Mouse (Mus musculus): Measurements from ENCODE around the gene Nudt6. TPM values are rescaled to one million over a fixed set of nuclear protein-coding genes. Genes with fewer than 3 reads are reported as not detected.

The Nudt6 gene
- polyA plus RNA-seq, 1 experiment from 2014 or later: 5.1 TPM

DNA sequence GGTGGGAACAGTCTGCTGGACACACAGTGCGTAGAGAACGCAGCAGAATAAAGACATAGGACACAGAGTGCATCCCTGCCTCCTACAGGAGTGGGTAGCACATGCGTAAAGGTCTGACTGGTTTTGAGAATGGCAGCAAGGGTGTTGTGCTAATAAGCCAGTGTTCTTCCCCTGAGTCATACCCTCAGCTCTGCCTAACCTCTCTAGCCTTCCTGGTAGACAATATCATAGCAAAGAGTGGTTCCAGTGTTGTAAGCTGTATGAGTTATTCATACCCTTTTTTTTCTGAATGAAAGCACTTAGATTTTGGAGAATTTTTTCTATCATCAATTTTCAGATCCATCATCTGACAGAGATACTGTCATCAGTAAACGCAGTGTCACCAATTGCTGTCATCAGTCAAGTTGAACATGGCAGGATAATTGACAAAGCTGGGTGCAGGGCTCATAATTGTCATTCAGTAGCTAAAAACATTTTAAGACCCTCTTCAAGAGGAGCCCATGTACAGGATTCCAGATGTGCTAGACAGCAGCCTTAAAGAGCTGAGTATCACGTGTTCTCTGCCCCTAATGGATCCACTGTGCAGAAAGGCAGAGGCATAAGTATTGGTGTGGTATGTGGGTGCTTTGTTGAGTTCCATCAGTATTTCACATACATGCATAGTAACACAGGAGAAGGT is 22.9 kb downstream of the Nudt6 start:
- Histone ChIP-seq H3K4me1 (replicated peaks; ENCODE audit: control insufficient read depth, insufficient read depth, low read length) (peaks cover 10% of the 10 kb centered on the region), H3K27me3 (ENCODE audit: control insufficient read depth, insufficient read depth, low read depth, low read length) (no peaks in the 10 kb centered on the region), H3K4me3 (ENCODE audit: low read length) (no peak overlapping the region), H3K9me3 (ENCODE audit: control insufficient read depth, low read length) (no peaks in the 10 kb centered on the region), H3K9ac (ENCODE audit: low read length) (no peak overlapping the region), H3K4me2 (ENCODE audit: low read depth, low read length) (no peak overlapping the region), H3K27ac (ENCODE audit: low read length) (peak overlapping the region; percentile 64), H3K36me3 (ENCODE audit: control insufficient read depth, insufficient read depth, low read length) (no peaks in the 10 kb centered on the region)
- WGBS: 87% methylated on average over 5 of the region's 5 CpGs
- no peak for ATAC-seq (ENCODE audit: low read depth)

DNA sequence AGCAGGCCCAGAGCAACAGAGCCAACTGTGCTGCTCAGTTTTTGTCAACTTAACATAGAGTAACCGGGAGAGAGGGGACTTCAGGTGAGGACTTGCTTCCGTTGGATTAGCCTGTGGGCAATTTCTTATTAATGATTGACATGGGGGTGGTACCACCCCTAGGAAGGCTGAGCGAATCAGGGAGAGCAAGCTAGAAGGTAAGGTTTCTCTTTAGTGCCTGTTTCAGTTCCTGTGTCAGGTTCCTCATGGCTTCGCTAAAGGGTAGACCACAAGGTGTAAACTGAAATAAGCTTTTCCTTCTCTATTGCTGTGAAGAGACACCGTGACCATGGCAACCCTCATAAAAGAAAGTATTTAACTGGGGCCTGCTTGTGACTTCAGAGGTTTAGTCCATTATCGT is 32.7 kb downstream of the Nudt6 start:
- H3K4me1 ChIP-seq (replicated peaks; ENCODE audit: control insufficient read depth, insufficient read depth, low read length): no peaks in the 10 kb centered on the region
- H3K27ac ChIP-seq (ENCODE audit: low read length): no peak overlapping the region
- no peaks in the 10 kb centered on the region for H3K9me3 ChIP-seq (ENCODE audit: control insufficient read depth, low read length)
- no peaks in the 10 kb centered on the region for H3K27me3 ChIP-seq (ENCODE audit: control insufficient read depth, insufficient read depth, low read depth, low read length)
- no peak overlapping the region for H3K4me3 ChIP-seq (ENCODE audit: low read length)
- no peaks in the 10 kb centered on the region for H3K36me3 ChIP-seq (ENCODE audit: control insufficient read depth, insufficient read depth, low read length)
- no peak overlapping the region for H3K4me2 ChIP-seq (ENCODE audit: low read depth, low read length)
- no peak for ATAC-seq (ENCODE audit: low read depth)
- 82% methylated on average over 6 of the region's 6 CpGs for WGBS
- H3K9ac ChIP-seq (ENCODE audit: low read length): no peak overlapping the region

DNA sequence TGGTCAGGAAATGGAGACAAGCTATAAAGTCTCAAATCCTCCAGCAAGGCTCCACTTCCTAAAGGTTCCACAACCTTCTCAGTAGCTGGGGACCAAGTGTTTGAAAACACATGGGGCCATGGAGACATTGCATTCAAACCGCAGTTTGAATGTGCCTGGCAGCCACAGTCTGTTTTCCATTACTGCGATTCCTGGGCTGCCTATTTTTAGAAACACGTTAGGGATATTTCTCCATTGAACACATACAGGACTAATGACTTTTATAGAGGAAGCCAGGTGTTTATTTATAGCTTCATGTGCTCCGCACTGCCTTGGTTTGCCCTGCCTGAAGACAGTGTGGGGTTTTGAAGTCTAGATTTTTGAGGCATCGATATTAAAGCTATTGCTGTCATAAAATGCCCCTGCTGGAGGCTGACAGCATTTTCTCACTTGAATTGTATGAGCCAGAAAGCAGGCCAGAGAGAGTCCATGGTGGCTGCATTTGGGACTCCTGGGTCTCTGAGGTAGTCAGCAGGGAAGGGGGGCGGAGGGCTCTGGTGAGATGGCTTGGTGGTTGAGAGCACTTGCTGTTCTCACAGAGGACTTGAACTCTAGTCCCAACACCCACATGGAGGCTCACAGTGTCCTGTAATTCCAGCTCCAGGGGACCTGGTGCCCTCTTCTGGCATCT is 36.8 kb downstream of the Nudt6 start:
- no peak overlapping the region for H3K9ac ChIP-seq (ENCODE audit: low read length)
- H3K4me3 ChIP-seq (ENCODE audit: low read length): no peak overlapping the region
- WGBS: 71% methylated on average over 6 of the region's 6 CpGs
- no peaks in the 10 kb centered on the region for H3K27me3 ChIP-seq (ENCODE audit: control insufficient read depth, insufficient read depth, low read depth, low read length)
- no peak for ATAC-seq (ENCODE audit: low read depth)
- no peaks in the 10 kb centered on the region for H3K36me3 ChIP-seq (ENCODE audit: control insufficient read depth, insufficient read depth, low read length)
- H3K4me2 ChIP-seq (ENCODE audit: low read depth, low read length): no peak overlapping the region
- peaks cover 14% of the 10 kb centered on the region for H3K4me1 ChIP-seq (replicated peaks; ENCODE audit: control insufficient read depth, insufficient read depth, low read length)
- no peaks in the 10 kb centered on the region for H3K9me3 ChIP-seq (ENCODE audit: control insufficient read depth, low read length)
- no peak overlapping the region for H3K27ac ChIP-seq (ENCODE audit: low read length)

DNA sequence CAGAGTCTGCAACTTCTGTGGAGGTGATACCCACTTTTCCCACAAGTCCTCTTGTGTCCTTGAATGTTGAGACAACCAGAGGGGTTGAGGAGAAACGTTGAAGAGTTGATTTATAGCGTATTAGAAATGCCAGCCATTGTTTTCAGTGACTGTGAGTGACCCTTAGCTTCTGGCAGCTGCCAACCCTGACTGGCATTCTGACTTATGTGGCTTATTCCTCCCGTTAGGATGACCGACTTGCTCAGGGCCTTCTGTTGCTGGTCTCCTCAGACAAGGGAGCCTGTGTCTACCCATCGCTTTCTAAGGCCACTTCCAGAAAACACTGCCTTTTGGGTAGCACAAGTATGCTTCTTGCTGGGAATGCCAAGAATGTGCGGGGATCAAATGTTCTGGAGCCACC is 38.6 kb downstream of the Nudt6 start:
- Histone ChIP-seq H3K4me2 (ENCODE audit: low read depth, low read length) (no peak overlapping the region), H3K27ac (ENCODE audit: low read length) (peak overlapping the region; percentile 89; the same call in 1 of the 2 replicates), H3K27me3 (ENCODE audit: control insufficient read depth, insufficient read depth, low read depth, low read length) (no peaks in the 10 kb centered on the region), H3K4me3 (ENCODE audit: low read length) (no peak overlapping the region), H3K36me3 (ENCODE audit: control insufficient read depth, insufficient read depth, low read length) (no peaks in the 10 kb centered on the region), H3K4me1 (replicated peaks; ENCODE audit: control insufficient read depth, insufficient read depth, low read length) (peaks cover 14% of the 10 kb centered on the region), H3K9me3 (ENCODE audit: control insufficient read depth, low read length) (no peaks in the 10 kb centered on the region), H3K9ac (ENCODE audit: low read length) (no peak overlapping the region)
- ATAC-seq (ENCODE audit: low read depth): no peak
- 54% methylated on average over 6 of the region's 6 CpGs for WGBS

DNA sequence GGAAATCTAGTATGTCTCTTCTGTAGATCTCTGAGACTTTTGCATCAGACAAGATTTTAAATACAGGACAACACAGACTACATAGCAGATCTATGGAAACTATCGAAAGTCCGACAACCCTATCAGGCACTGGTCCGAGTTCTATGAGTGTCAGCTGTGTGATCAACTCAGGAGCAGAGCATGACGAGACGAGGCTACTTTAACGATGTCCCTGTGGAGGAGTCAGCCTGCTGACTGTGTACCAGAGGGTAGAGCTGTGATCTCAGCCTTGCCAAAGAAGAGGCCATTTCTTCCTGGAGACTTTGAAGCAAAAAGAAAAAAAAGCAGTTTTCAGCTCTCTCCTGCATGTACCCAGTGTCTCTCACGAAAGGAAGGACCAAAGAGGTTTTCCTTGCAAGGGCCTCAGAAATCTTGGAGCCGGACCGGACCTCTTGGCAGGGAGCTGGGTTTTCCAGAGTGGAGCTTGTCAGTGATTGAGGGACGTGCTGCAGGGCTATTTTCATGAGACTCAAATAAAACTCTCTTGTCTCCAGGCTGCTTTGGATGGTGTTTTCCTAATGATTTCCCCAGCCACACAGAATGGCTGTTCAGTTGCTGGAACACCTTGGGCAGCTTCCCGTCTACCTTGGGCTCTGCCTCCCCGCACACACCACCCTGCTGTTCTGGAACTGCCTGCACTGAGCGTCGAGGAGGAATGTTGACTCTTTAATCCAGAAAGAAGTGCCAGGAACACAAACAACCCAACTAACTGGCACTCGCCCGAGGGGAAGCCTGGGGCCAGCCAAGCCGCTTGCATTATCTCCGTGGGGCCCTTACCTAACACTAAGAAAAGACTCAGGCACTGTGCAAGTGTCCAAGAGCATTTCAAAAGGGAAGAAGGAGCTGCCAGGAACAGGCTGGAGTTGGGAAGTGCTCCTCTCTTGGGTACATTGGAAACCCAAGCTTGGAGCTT is 39.8 kb downstream of the Nudt6 start:
- Histone ChIP-seq H3K4me2 (ENCODE audit: low read depth, low read length) (no peak overlapping the region), H3K27ac (ENCODE audit: low read length) (peak overlapping the region; percentile 89), H3K36me3 (ENCODE audit: control insufficient read depth, insufficient read depth, low read length) (no peaks in the 10 kb centered on the region), H3K27me3 (ENCODE audit: control insufficient read depth, insufficient read depth, low read depth, low read length) (no peaks in the 10 kb centered on the region), H3K9ac (ENCODE audit: low read length) (peak overlapping the region; percentile 5; the same call in 1 of the 2 replicates), H3K4me3 (ENCODE audit: low read length) (no peak overlapping the region), H3K4me1 (replicated peaks; ENCODE audit: control insufficient read depth, insufficient read depth, low read length) (peaks cover 14% of the 10 kb centered on the region), H3K9me3 (ENCODE audit: control insufficient read depth, low read length) (no peaks in the 10 kb centered on the region)
- ATAC-seq (ENCODE audit: low read depth): peak; percentile 67
- WGBS: 44% methylated on average over 18 of the region's 18 CpGs

DNA sequence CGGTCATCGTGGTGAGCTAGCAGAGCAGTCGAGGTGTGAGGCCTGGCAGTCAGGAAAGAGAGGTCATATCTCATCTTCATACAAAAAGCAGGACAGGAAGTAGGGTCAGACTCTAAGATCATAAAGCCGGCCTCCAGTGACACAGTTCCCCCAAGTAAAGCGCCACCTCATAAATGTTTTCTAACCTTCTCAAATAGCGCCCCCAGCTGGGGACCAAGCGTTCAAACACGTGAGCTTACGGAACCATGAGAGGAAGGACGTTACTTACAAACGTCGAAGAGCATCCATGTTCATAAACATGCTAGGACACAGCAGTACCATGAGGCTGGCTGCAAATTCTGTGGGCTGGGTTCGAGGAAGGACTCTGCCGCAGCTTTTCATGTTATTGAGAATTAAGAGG is 40.8 kb downstream of the Nudt6 start:
- ATAC-seq (ENCODE audit: low read depth): no peak
- Histone ChIP-seq H3K4me2 (ENCODE audit: low read depth, low read length) (no peak overlapping the region), H3K4me1 (replicated peaks; ENCODE audit: control insufficient read depth, insufficient read depth, low read length) (peaks cover 14% of the 10 kb centered on the region), H3K27ac (ENCODE audit: low read length) (peak overlapping the region; percentile 89), H3K4me3 (ENCODE audit: low read length) (no peak overlapping the region), H3K27me3 (ENCODE audit: control insufficient read depth, insufficient read depth, low read depth, low read length) (no peaks in the 10 kb centered on the region), H3K36me3 (ENCODE audit: control insufficient read depth, insufficient read depth, low read length) (no peaks in the 10 kb centered on the region), H3K9me3 (ENCODE audit: control insufficient read depth, low read length) (no peaks in the 10 kb centered on the region), H3K9ac (ENCODE audit: low read length) (no peak overlapping the region)
- 73% methylated on average over 14 of the region's 14 CpGs for WGBS

DNA sequence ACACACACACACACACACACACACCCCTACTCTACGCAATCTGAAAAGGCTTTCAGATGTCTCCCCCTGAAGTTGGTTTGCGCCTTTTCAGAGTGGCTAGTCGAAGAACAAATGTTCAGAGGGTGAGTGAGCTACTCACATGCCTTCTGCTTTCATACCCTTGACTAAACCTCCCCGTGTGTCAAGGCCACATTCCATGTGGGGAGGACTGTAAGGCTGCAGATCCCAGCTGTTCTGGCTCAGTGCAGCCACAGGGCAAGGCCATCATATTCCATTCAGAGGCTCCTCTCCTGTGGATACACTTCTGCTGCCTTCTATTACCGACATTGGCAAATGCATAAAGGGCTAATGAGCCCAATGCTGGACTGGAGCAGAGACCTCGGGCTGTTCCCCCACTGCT is 41.6 kb downstream of the Nudt6 start:
- Histone ChIP-seq H3K27ac (ENCODE audit: low read length) (peak overlapping the region; percentile 89), H3K4me3 (ENCODE audit: low read length) (no peak overlapping the region), H3K4me2 (ENCODE audit: low read depth, low read length) (no peak overlapping the region), H3K27me3 (ENCODE audit: control insufficient read depth, insufficient read depth, low read depth, low read length) (no peaks in the 10 kb centered on the region), H3K4me1 (replicated peaks; ENCODE audit: control insufficient read depth, insufficient read depth, low read length) (peaks cover 14% of the 10 kb centered on the region), H3K36me3 (ENCODE audit: control insufficient read depth, insufficient read depth, low read length) (no peaks in the 10 kb centered on the region), H3K9me3 (ENCODE audit: control insufficient read depth, low read length) (no peaks in the 10 kb centered on the region), H3K9ac (ENCODE audit: low read length) (no peak overlapping the region)
- 53% methylated on average over 6 of the region's 6 CpGs for WGBS
- peak; percentile 87 for ATAC-seq (ENCODE audit: low read depth)

DNA sequence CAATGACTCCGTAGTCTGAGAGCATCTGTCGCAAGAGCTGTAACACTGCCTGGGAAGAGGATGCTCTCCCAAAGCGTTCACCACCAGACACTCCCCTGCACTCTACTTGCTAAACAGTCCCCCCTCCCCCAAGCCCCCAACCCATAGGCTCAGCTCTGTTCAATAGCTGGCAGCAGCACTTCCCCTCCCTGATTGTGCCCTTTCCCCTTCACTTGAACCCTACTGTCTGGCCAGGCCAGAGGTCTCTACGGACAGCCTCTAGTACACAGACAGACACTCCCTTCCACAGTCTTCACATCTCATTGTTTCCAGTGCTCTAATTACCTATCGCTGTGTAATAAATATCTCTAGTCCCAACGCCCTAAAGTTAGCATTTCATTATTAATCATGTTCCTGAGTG is 42.1 kb downstream of the Nudt6 start:
- peak; percentile 4; the same call in 1 of the 2 replicates for ATAC-seq (ENCODE audit: low read depth)
- H3K27me3 ChIP-seq (ENCODE audit: control insufficient read depth, insufficient read depth, low read depth, low read length): no peaks in the 10 kb centered on the region
- no peaks in the 10 kb centered on the region for H3K9me3 ChIP-seq (ENCODE audit: control insufficient read depth, low read length)
- peak overlapping the region; percentile 89 for H3K27ac ChIP-seq (ENCODE audit: low read length)
- no peaks in the 10 kb centered on the region for H3K36me3 ChIP-seq (ENCODE audit: control insufficient read depth, insufficient read depth, low read length)
- H3K9ac ChIP-seq (ENCODE audit: low read length): no peak overlapping the region
- no peak overlapping the region for H3K4me3 ChIP-seq (ENCODE audit: low read length)
- peaks cover 14% of the 10 kb centered on the region for H3K4me1 ChIP-seq (replicated peaks; ENCODE audit: control insufficient read depth, insufficient read depth, low read length)
- 56% methylated on average over 6 of the region's 6 CpGs for WGBS
- no peak overlapping the region for H3K4me2 ChIP-seq (ENCODE audit: low read depth, low read length)

DNA sequence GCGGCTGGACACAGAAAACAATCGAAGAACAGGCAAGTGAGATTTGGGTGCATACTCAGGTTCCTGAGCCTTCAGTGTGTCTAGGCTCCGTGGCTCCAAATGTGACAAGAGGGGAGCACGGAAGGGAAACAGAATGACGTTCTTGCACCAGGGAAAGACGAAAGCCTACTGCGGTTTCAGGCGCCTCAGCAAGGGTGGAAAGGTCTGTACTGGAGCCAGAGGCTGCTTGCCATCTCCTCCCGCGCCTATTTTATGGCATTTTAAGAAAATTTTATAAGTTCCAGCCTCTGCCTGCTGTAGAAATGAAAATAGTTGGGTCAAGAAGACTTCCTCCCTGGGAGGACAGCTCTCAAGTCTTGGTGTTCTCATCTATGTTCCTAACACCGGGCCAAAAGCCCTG is 46.3 kb downstream of the Nudt6 start:
- no peaks in the 10 kb centered on the region for H3K9me3 ChIP-seq (ENCODE audit: control insufficient read depth, low read length)
- H3K4me2 ChIP-seq (ENCODE audit: low read depth, low read length): no peak overlapping the region
- ATAC-seq (ENCODE audit: low read depth): no peak
- no peak overlapping the region for H3K9ac ChIP-seq (ENCODE audit: low read length)
- H3K4me1 ChIP-seq (replicated peaks; ENCODE audit: control insufficient read depth, insufficient read depth, low read length): peaks cover 3% of the 10 kb centered on the region
- 81% methylated on average over 11 of the region's 11 CpGs for WGBS
- H3K4me3 ChIP-seq (ENCODE audit: low read length): no peak overlapping the region
- peak overlapping the region; percentile 5 for H3K27ac ChIP-seq (ENCODE audit: low read length)
- H3K36me3 ChIP-seq (ENCODE audit: control insufficient read depth, insufficient read depth, low read length): no peaks in the 10 kb centered on the region
- no peaks in the 10 kb centered on the region for H3K27me3 ChIP-seq (ENCODE audit: control insufficient read depth, insufficient read depth, low read depth, low read length)

Measured in lung, embryonic 16.5 days (tissue).